Mouse (Mus musculus) left cerebral cortex, postnatal 14 days (tissue): ENCODE measurements around the gene Kif21a. TPM values are rescaled to one million over a fixed set of nuclear protein-coding genes. Genes with fewer than 3 reads are reported as not detected.
A peak's percentile ranks its signal among the peaks of the same experiment; 100 is the strongest.

ENCODE experiments used
- DNase-seq, 2 experiments: peaks; one replicate each; pipeline ENCODE4 v3.0.0; 2021 to 2022; ENCODE audit warnings: low spot score in 2 of 2, mixed read lengths in 1 of 2
- intact Hi-C: fragments of 180-260 bp; cut with DNase I; formaldehyde crosslinking; loops from one replicate; pipeline ENCODE4 v1.15.1; 2025
- total RNA-seq, 2 experiments: library from RNA; stranded (reverse); gene quantifications; 2 replicates each; pipeline ENCODE4 v1.2.3; 2021

Gene Kif21a
- total RNA-seq, 2 experiments from 2014 or later, result 89.1 to 91.8 TPM

- intact Hi-C loops, result no loop called here
Observed at GRCm38 (mm10) chr15:91028494-91028893, 21.3 kb downstream of the Kif21a start.

GRCm38 (mm10) chr15:91022276-91022675 is 27.5 kb downstream of the Kif21a start:
- DNase-seq, result no peak

More at GRCm38 (mm10) chr15:91028494-91028893, 21.3 kb downstream of the Kif21a start:
- peak in 1 of 2 experiments; percentile 20 for DNase-seq

DNA sequence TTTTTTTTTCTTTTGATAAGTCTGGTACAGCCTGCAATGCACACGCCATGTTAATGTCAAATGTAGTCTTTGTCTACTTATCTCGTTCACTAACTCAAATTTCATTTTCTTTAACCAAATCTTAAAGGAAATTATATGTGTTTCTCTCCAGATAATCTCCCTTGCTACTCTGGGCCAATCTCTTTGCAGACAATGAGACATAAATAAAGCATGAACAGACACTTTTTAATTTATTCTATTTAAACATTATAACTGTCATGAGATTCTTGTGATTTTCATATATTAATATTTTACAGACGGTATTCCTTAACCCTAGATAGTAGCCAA is 30.9 kb downstream of the Kif21a start:
- DNase-seq, result no peak
- intact Hi-C loops, result no loop called here

More at GRCm38 (mm10) chr15:91022276-91022675, 27.5 kb downstream of the Kif21a start:
- intact Hi-C loops, result no loop called here

GRCm38 (mm10) chr15:91018161-91018860 is 31.4 kb downstream of the Kif21a start:
- intact Hi-C loops, result no loop called here
- peak; percentile 46 to 47 for DNase-seq

- peak in 1 of 2 experiments; percentile 15 for DNase-seq
- intact Hi-C loops, result no loop called here
Observed at GRCm38 (mm10) chr15:91017261-91018160, 32.2 kb downstream of the Kif21a start.

- intact Hi-C loops, result no loop called here
- no peak for DNase-seq
Observed at GRCm38 (mm10) chr15:91016366-91016765, 33.4 kb downstream of the Kif21a start.

GRCm38 (mm10) chr15:91012793-91013580 is 36.8 kb downstream of the Kif21a start:
- intact Hi-C loops, result no loop called here
- no peak for DNase-seq

GRCm38 (mm10) chr15:91010218-91010617 is 39.5 kb downstream of the Kif21a start:
- intact Hi-C loops, result no loop called here
- no peak for DNase-seq

DNA sequence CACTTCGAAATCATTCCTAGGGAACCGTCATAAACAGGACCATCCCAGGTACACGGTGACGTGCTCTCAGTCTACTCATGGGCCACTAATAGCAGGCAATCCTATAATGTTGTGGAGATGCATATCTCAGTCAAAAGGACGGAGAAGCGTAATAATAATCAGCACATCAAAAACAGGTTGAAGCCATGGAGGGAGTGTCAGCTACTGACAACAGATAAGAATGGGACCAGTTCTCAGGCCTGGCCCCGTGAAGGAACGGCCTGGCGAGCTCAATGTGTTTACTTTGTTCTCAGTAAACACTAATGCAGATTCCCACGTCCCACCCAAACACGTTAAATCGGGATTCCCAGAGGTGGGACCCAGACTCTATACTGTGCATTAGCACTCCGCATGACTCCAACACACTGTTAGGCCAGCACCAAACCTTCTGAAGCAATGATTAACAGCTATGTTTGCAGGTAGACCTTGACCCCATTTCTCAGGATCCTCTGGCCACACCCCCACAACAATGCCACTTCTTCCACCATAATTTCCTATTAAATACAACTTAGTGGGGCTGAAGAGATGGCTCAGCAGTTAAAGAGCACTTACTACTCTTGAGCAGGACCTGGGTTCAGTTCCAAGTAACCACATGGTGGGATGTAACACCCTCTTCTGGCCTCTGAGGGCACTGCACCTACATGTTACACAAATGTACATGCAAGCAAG is 42.5 kb downstream of the Kif21a start:
- no peak for DNase-seq
- intact Hi-C loops, result no loop called here

- DNase-seq, result no peak
- intact Hi-C loops, result no loop called here
Observed at GRCm38 (mm10) chr15:91004726-91005125, 45.0 kb downstream of the Kif21a start.

- intact Hi-C loops, result no loop called here
- no peak for DNase-seq
Observed at GRCm38 (mm10) chr15:91001037-91001616, 48.6 kb downstream of the Kif21a start.

DNA sequence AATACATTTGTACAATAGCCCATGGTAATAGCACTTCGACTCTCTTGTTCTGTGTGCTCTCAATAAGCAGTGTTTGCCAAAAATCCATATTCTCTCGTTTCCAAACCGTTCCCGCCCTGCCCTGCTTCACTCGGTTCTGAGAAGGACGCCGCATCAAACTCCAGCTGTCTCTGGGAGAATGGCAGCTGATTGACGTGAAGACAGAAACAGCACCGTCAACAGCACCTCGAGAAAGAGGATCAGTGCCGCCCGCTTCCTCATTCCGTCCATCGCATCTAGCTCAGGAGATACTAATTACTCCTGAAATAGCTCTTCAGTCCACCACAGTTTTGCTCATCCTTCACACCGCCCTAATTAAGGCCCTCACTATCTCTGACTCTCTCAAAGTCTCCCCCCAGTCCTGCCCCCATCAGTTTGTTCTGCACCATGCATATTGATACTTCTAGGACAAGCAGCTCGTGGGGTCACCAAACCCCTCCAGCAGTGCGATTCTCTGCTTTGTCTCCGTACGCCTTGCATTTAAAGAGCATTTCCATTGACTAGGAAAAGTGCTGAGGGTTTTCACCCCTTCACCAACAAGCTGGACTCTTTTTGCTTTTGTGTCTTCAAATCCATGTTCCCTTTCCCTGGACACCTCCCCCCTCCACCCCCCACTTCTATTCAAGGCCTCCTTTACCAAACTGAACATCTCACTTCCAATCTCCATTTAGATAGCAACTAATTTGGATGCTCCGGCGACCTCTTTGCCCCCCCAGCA is 49.3 kb downstream of the Kif21a start:
- intact Hi-C loops, result no loop called here
- no peak for DNase-seq

DNA sequence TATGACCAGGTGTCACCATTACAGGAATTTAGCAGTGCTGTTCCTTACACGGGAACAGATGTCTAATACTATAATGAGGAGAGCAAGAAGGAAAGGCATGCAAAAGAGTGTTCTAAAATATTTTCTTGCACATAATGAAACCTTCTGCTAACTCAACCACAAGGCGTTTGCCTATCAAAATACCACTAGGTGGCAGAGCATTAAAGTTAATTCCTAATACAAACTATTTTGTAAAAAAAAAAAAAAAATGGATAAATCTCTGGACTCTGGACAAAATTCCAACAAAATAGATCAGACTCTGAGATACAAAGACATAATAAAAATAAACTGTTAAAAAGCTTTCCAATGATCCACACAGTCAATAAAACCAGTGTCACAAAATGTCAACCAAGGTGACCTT is 56.9 kb downstream of the Kif21a start:
- DNase-seq, result no peak
- intact Hi-C loops, result loop anchor here (5.0 to 10.0 kb wide), 3 partner anchors 54 to 302 kb away; partner anchors contain the start of gene Kif21a

DNA sequence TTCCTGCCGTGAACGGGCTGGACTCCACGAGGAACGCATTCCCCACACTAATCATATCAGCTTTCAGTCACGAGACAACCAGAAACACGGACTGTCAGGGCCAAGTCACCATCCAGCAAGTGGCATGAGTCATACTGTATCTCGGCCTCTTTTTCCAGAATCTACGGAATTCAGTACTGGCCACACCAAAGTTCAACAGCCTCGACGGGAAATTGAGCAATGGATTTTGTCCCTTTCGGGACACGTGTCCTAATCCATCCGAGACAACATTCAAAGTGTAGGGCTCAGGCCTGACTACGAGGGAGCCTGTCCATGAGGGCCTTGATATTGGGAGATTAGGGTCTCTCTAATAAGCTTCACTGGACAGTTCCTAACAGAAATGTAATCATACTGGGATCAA is 57.4 kb downstream of the Kif21a start:
- intact Hi-C loops, result loop anchor here (5.0 to 10.0 kb wide), 3 partner anchors 55 to 302 kb away; partner anchors contain the start of gene Kif21a
- DNase-seq, result no peak

GRCm38 (mm10) chr15:90991843-90992242 is 57.9 kb downstream of the Kif21a start:
- no peak for DNase-seq
- intact Hi-C loops, result loop anchor here (5.0 to 10.0 kb wide), 3 partner anchors 55 to 303 kb away; partner anchors contain the start of gene Kif21a

DNA sequence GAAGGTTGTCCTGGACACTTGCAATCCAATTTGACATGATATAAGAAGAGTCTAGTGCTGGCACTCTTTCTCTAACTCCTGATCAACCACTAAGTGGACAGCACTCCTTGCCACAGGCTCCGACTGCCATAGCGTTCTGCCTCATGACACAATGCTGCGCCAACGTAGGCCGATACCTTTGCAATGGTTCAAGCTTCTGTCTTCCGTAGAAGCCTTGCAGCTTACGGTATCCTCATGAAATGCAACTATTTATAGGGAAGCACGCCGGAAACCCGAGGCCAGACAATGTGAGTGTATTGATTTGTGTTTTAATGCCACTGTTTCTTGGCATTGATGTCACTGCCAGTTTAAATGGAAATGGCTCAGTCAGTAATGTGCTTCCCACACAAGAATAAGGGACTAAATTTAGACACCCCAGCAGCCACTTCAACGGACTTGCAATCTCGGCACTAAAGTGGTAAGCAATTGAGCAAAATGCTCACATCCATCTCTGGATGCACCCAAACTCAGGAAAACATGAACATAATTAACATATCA is 62.0 kb downstream of the Kif21a start:
- DNase-seq, result peak in 1 of 2 experiments; percentile 18
- intact Hi-C loops, result no loop called here

DNA sequence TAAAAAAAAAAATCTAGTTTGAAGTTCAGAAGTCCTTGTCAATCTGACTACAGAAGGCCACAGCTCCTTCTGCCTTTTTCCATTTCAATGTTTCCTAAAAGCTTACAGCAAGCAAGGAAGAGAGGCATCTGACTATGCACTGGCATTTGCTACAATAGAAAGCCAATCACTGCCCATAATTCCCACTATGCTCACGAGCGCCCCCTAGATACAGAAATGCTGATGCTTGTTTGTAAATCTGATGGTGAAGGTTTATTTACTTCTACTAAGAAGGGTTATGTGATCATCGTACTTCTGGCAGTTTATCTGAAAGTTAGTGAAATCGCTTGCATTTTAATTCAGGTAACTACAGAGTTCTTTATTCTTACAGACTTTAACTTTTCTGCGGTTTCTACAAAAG is 73.8 kb downstream of the Kif21a start:
- intact Hi-C loops, result no loop called here
- no peak for DNase-seq
